Mouse (Mus musculus) liver, embryonic 14.5 days (tissue): ENCODE results near the gene Zfp369. TPM values are rescaled to one million over a fixed set of nuclear protein-coding genes. Genes with fewer than 3 reads are reported as not detected.
A peak's percentile ranks its signal among the peaks of the same experiment; 100 is the strongest.
"Not testable (repeated sequence)": the region's sequence is repeated elsewhere in the genome, so short reads cannot be mapped to it uniquely, and the experiment has no call there.

Source experiments
- ATAC-seq: fragments of 200-750 bp; cut with Nextera tagmentation; 2 replicates; pipeline ENCODE4 v1.8.0; 2017; ENCODE audit warnings: moderate number of reproducible peaks, mild to moderate bottlenecking, moderate library complexity; ENCODE audit not compliant: insufficient read depth
- DNase-seq, 3 experiments: peaks; one replicate each; pipeline ENCODE4 v3.0.0-alpha.2; 2012 to 2013; ENCODE audit warnings: low read depth in 3 of 3, low spot score in 3 of 3
- H3K27ac ChIP-seq: fragments of 300-500 bp; sonication (generic); 2 replicates; pipeline ENCODE4 v1.5.1; 2014; ENCODE audit warnings: moderate library complexity, mild to moderate bottlenecking, control low read depth, inconsistent platforms
- H3K27me3 ChIP-seq: fragments of 300-500 bp; sonication (generic); 2 replicates; pipeline ENCODE4 v1.6.1; 2014; ENCODE audit warnings: mild to moderate bottlenecking, low read length, moderate library complexity; ENCODE audit not compliant: control insufficient read depth, insufficient read depth
- H3K36me3 ChIP-seq: fragments of 300-500 bp; sonication (generic); replicated peaks from 2 replicates; pipeline ENCODE4 v1.6.1; 2014; ENCODE audit warnings: low read depth; ENCODE audit not compliant: control insufficient read depth, insufficient read depth
- H3K4me1 ChIP-seq, 2 experiments: fragments of 200-500 bp in 1 of 2; fragments of 300-500 bp in 1 of 2; sonication (generic) in 1 of 2; replicated peaks; 2 replicates each; pipeline ENCODE4 v1.6.1; 2012 to 2014; ENCODE audit warnings: antibody characterized with exemption in 1 of 2, inconsistent platforms in 1 of 2, low read length in 1 of 2; ENCODE audit not compliant: control insufficient read depth in 2 of 2, insufficient read depth in 2 of 2
- H3K4me2 ChIP-seq: fragments of 300-500 bp; sonication (generic); 2 replicates; pipeline ENCODE4 v1.6.1; 2014; ENCODE audit warnings: low read depth, mild to moderate bottlenecking, control low read depth, moderate library complexity
- H3K4me3 ChIP-seq, 2 experiments: fragments of 200-500 bp in 1 of 2; fragments of 300-500 bp in 1 of 2; sonication (generic) in 1 of 2; 2 replicates each; pipeline ENCODE4 v1.5.1; 2012 to 2014; ENCODE audit warnings: low read depth in 2 of 2, low read length in 2 of 2, mild to moderate bottlenecking in 2 of 2, control low read depth in 1 of 2, inconsistent platforms in 1 of 2, moderate library complexity in 1 of 2; ENCODE audit not compliant: insufficient read depth in 1 of 2
- H3K9ac ChIP-seq: fragments of 300-500 bp; sonication (generic); replicated peaks from 2 replicates; pipeline ENCODE4 v1.6.1; 2014; ENCODE audit warnings: mild to moderate bottlenecking, control low read depth, moderate library complexity
- H3K9me3 ChIP-seq: fragments of 300-500 bp; sonication (generic); 2 replicates; pipeline ENCODE4 v1.6.1; 2016; ENCODE audit warnings: low read length, mixed read lengths; ENCODE audit not compliant: control insufficient read depth
- CTCF ChIP-seq: IDR thresholded peaks from 2 replicates; pipeline ENCODE4 v1.5.1; 2016; ENCODE audit warnings: antibody characterized with exemption, low read depth, control low read depth
- EP300 ChIP-seq: IDR thresholded peaks from 2 replicates; pipeline ENCODE4 v1.6.1; 2016; ENCODE audit warnings: antibody characterized with exemption, low read depth
- WGBS: fragments of 180-500 bp; shearing (Covaris S2); extraction: QIAGEN DNeasy Blood & Tissue Kit; methylation state at CpG from one replicate; pipeline ENCODE4 v1.1.7; 2014; ENCODE audit not compliant: insufficient replicate concordance; 5-methylcytosine and 5-hydroxymethylcytosine counted together
- polyA plus RNA-seq, 2 experiments: library from polyadenylated mRNA; depleted of rRNA in 1 of 2; stranded (reverse) in 1 of 2; unstranded in 1 of 2; fragments of >200 nt; fragmentation: Nextera tagmentation in 1 of 2; extraction: Ambion mirVana in 1 of 2; gene quantifications; 2 replicates each; pipeline versions ENCODE4 v1.2.1 to v1.2.3; 2012 to 2014

Gene Zfp369
- polyA plus RNA-seq, 2 experiments = 4.5 to 6.8 TPM

DNA sequence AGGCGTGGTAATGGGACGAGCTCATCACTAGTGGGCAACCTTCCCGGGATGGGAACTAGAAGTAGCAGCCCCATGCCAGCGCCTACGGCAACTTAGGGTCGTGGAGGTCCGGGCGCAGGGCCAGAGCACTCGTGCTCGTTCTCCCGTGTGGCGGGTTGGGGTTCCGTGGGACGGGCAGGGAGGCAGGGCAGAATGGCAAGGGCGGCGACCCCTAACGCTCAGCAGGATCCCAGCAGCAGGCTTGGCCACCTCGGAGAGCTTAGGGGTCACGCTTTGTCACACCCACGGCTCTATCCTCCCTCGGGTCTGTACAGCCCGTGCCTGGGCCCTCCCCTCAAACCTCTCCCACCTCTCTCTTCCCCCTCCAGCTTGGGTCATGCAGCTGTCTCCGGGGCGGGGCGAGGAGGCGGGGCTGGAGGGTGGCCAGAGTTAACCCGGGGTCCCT lies 32.7 kb downstream of the Zfp369 start:
- TF ChIP-seq EP300 = no peak
- TF ChIP-seq CTCF = no peak
- Histone ChIP-seq H3K9ac (no peak overlapping the region), H3K36me3 (no peaks in the 10 kb centered on the region), H3K4me3 (no peak overlapping the region), H3K27me3 (no peaks in the 10 kb centered on the region), H3K9me3 (no peaks in the 10 kb centered on the region), H3K4me1 (no peaks in the 10 kb centered on the region), H3K27ac (no peak overlapping the region), H3K4me2 (peak overlapping the region; percentile 39)
- no peak for ATAC-seq
- DNase-seq = no peak
- WGBS = 20% methylated on average over 27 of the region's 27 CpGs

DNA sequence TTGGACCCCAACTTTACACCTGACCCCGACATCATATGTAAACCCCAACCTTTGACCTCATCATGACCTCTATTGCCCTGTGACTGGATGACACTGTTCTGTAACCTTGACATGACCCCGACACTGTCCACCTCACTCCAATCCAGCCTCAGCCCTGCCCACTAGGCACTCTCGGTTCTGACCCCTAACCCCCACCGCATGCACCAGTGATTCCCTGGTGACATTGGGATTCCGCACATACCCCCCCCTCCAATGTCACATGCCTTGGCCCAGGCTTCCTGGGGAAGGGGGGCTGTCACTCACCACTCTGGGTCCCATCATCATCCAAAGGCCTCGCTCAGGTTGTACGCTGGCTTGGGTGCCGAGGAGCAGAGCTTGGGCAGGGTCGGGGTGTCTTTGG lies 33.2 kb downstream of the Zfp369 start:
- Histone ChIP-seq H3K27ac (no peak overlapping the region), H3K27me3 (no peaks in the 10 kb centered on the region), H3K4me3 (no peak overlapping the region), H3K9ac (no peak overlapping the region), H3K4me1 (no peaks in the 10 kb centered on the region), H3K4me2 (no peak overlapping the region), H3K9me3 (no peaks in the 10 kb centered on the region), H3K36me3 (no peaks in the 10 kb centered on the region)
- TF ChIP-seq CTCF (no peak), EP300 (no peak)
- no peak for ATAC-seq
- no peak for DNase-seq
- WGBS = 80% methylated on average over 9 of the region's 9 CpGs

DNA sequence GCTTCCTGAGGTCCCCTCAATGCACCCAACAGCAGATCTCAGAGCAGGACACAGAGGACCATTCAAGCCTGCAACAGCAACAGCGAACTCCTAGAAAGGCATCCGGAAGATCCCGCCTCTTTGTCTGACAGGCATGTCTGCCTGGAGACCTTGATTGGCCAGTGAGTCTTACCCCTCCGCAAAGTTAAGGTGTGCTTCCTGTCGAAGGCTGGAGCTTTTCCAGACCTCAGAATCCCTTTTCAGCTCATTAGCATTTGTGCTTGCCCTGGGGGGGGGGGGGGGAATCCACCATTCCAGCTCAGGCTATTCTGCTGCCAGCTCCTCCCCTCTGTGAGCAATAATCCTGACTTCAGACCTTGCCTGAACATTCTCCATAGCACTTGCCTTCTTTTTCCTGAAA lies 69.9 kb downstream of the Zfp369 start:
- H3K4me1 ChIP-seq, H3K4me2 ChIP-seq, DNase-seq, H3K9ac ChIP-seq, ATAC-seq, H3K36me3 ChIP-seq, H3K4me3 ChIP-seq, H3K9me3 ChIP-seq, H3K27me3 ChIP-seq, H3K27ac ChIP-seq: not testable (repeated sequence)
- WGBS = 40% methylated on average over 5 of the region's 5 CpGs

DNA sequence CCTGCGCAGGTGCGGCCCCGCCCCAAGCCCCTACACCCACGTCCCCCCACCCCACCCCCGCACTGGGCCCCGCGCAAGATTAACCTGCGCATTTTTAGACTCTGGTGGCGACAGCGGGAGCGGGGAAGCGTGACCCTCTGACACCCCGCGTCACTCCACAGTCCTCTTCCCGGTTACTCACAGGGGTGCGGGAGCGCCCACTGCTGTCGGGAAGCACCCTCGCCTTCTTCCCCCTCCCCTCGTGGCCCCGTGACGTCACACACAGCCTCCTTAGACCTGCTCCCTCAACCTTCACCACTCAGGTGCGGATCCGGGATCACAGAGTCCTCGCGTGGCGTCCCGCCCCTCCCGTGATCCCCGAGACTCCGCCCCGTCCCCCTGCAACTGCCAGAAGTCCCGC lies 73.2 kb downstream of the Zfp369 start:
- not testable (repeated sequence) for H3K4me2 ChIP-seq, DNase-seq, H3K36me3 ChIP-seq, H3K9ac ChIP-seq, H3K27me3 ChIP-seq, ATAC-seq, H3K4me3 ChIP-seq, H3K9me3 ChIP-seq, H3K27ac ChIP-seq, H3K4me1 ChIP-seq
- WGBS = 10% methylated on average over 23 of the region's 33 CpGs

Other genes with a start within 250 kb of the Zfp369 start
- gene Spata31d1c, start 245.8 kb upstream of the Zfp369 start, polyA plus RNA-seq (2012; rRNA removed) = not detected in 2 replicates
- gene Spata31d1c, start 245.8 kb upstream of the Zfp369 start, polyA plus RNA-seq (2014; fragmentation: Nextera tagmentation; extraction: Ambion mirVana) = not detected in 2 replicates
- gene Prss47, start 226.1 kb upstream of the Zfp369 start, polyA plus RNA-seq (2012; rRNA removed) = not detected in 2 replicates
- not detected in 2 replicates for gene Prss47, start 226.1 kb upstream of the Zfp369 start, polyA plus RNA-seq (2014; fragmentation: Nextera tagmentation; extraction: Ambion mirVana)
- 13.6 and 14.3 TPM in 2 replicates for gene Mfsd14b, start 165.8 kb upstream of the Zfp369 start, polyA plus RNA-seq (2012; rRNA removed)
- 41.1 and 41.2 TPM in 2 replicates for gene Mfsd14b, start 165.8 kb upstream of the Zfp369 start, polyA plus RNA-seq (2014; fragmentation: Nextera tagmentation; extraction: Ambion mirVana)
- not detected in 2 replicates for gene Olfr465-ps1, start 140.7 kb upstream of the Zfp369 start, polyA plus RNA-seq (2012; rRNA removed)
- gene Olfr465-ps1, start 140.7 kb upstream of the Zfp369 start, polyA plus RNA-seq (2014; fragmentation: Nextera tagmentation; extraction: Ambion mirVana) = not detected in 2 replicates
- gene Olfr466, start 128.6 kb upstream of the Zfp369 start, polyA plus RNA-seq (2012; rRNA removed) = not detected in 2 replicates
- not detected in 2 replicates for gene Olfr466, start 128.6 kb upstream of the Zfp369 start, polyA plus RNA-seq (2014; fragmentation: Nextera tagmentation; extraction: Ambion mirVana)
- not detected in 2 replicates for gene Nlrp4f, start 72.8 kb upstream of the Zfp369 start, polyA plus RNA-seq (2012; rRNA removed)
- gene Nlrp4f, start 72.8 kb upstream of the Zfp369 start, polyA plus RNA-seq (2014; fragmentation: Nextera tagmentation; extraction: Ambion mirVana) = 0.17 TPM in 1 of 2 replicates, not detected in the other
- gene Gm10775, start 19.3 kb upstream of the Zfp369 start, polyA plus RNA-seq (2012; rRNA removed) = not detected in 2 replicates
- gene Gm10775, start 19.3 kb upstream of the Zfp369 start, polyA plus RNA-seq (2014; fragmentation: Nextera tagmentation; extraction: Ambion mirVana) = not detected in 2 replicates
- gene Gm10139, start 233.9 kb downstream of the Zfp369 start, polyA plus RNA-seq (2012; rRNA removed) = not detected in 2 replicates
- not detected in 2 replicates for gene Gm10139, start 233.9 kb downstream of the Zfp369 start, polyA plus RNA-seq (2014; fragmentation: Nextera tagmentation; extraction: Ambion mirVana)